Mouse (Mus musculus) neural tube, embryonic 12.5 days (tissue): Measurements from ENCODE around the gene Prom1. TPM values are rescaled to one million over a fixed set of nuclear protein-coding genes. Genes with fewer than 3 reads are reported as not detected.

Experiments used
- ATAC-seq: fragments of 200-750 bp; cut with Nextera tagmentation; 2 replicates; pipeline ENCODE4 v1.8.0; 2017; ENCODE audit warnings: low read depth, mild to moderate bottlenecking, moderate TSS enrichment, moderate library complexity; ENCODE audit not compliant: low FRiP score
- H3K27ac ChIP-seq: fragments of 300-500 bp; sonication (generic); 2 replicates; pipeline ENCODE4 v1.5.1; 2016
- H3K27me3 ChIP-seq: fragments of 300-500 bp; sonication (generic); replicated peaks from 2 replicates; pipeline ENCODE4 v1.6.1; 2016; ENCODE audit warnings: mild to moderate bottlenecking
- H3K36me3 ChIP-seq: fragments of 300-500 bp; sonication (generic); 2 replicates; pipeline ENCODE4 v1.6.1; 2016; ENCODE audit warnings: mild to moderate bottlenecking
- H3K4me1 ChIP-seq: fragments of 300-500 bp; sonication (generic); 2 replicates; pipeline ENCODE4 v1.6.1; 2016
- H3K4me2 ChIP-seq: fragments of 300-500 bp; sonication (generic); replicated peaks from 2 replicates; pipeline ENCODE4 v1.6.1; 2016; ENCODE audit warnings: mild to moderate bottlenecking
- H3K4me3 ChIP-seq: fragments of 300-500 bp; sonication (generic); 2 replicates; pipeline ENCODE4 v1.5.1; 2016
- H3K9ac ChIP-seq: fragments of 300-500 bp; sonication (generic); 2 replicates; pipeline ENCODE4 v1.6.1; 2016; ENCODE audit warnings: mild to moderate bottlenecking
- H3K9me3 ChIP-seq: fragments of 300-500 bp; sonication (generic); 2 replicates; pipeline ENCODE4 v1.6.1; 2016; ENCODE audit warnings: mild to moderate bottlenecking
- WGBS: fragments of 180-500 bp; shearing (Covaris S2); methylation state at CpG from one replicate; pipeline ENCODE4 v1.1.7; 2016; 5-methylcytosine and 5-hydroxymethylcytosine counted together
- polyA plus RNA-seq: library from polyadenylated mRNA; unstranded; fragments of >200 nt; fragmentation: Nextera tagmentation; extraction: Ambion mirVana; gene quantifications from 2 replicates; pipeline ENCODE4 v1.2.1, GENCODE M21; 2016

Gene Prom1
- polyA plus RNA-seq, 1 experiment from 2014 or later, result 69.9 TPM

GRCm38 (mm10) chr5:43959884-43960440 lies 141.9 kb downstream of the Prom1 start:
- Histone ChIP-seq H3K9me3 (no peaks in the 10 kb centered on the region), H3K27ac (no peak overlapping the region), H3K4me1 (no peaks in the 10 kb centered on the region), H3K4me2 (no peak overlapping the region), H3K36me3 (no peaks in the 10 kb centered on the region), H3K9ac (no peak overlapping the region), H3K27me3 (no peaks in the 10 kb centered on the region), H3K4me3 (no peak overlapping the region)
- ATAC-seq, result no peak
- 78% methylated on average over 3 of the region's 3 CpGs for WGBS

- H3K36me3 ChIP-seq, result no peaks in the 10 kb centered on the region
- no peak overlapping the region for H3K4me3 ChIP-seq
- no peak overlapping the region for H3K27ac ChIP-seq
- ATAC-seq, result no peak
- peaks cover 8% of the 10 kb centered on the region; the same call in 1 of the 2 replicates for H3K4me1 ChIP-seq
- H3K27me3 ChIP-seq, result no peaks in the 10 kb centered on the region
- H3K4me2 ChIP-seq, result no peak overlapping the region
- H3K9me3 ChIP-seq, result no peaks in the 10 kb centered on the region
- 87% methylated on average over 1 of the region's 1 CpGs for WGBS
- H3K9ac ChIP-seq, result no peak overlapping the region
Observed at GRCm38 (mm10) chr5:43953241-43953640, 148.6 kb downstream of the Prom1 start.

GRCm38 (mm10) chr5:43948748-43949275 lies 153.0 kb downstream of the Prom1 start:
- no peaks in the 10 kb centered on the region for H3K9me3 ChIP-seq
- no peak overlapping the region for H3K4me3 ChIP-seq
- H3K36me3 ChIP-seq, result no peaks in the 10 kb centered on the region
- no peak overlapping the region for H3K27ac ChIP-seq
- no peaks in the 10 kb centered on the region; the same call in 1 of the 2 replicates for H3K27me3 ChIP-seq
- H3K9ac ChIP-seq, result no peak overlapping the region
- peaks cover 16% of the 10 kb centered on the region; the same call in 1 of the 2 replicates for H3K4me1 ChIP-seq
- 3% methylated on average over 8 of the region's 8 CpGs for WGBS
- peak overlapping the region; percentile 76 for H3K4me2 ChIP-seq
- ATAC-seq, result peak; percentile 59

- H3K4me3 ChIP-seq, result peak overlapping the region; percentile 31
- H3K9me3 ChIP-seq, result no peaks in the 10 kb centered on the region
- H3K27ac ChIP-seq, result no peak overlapping the region
- no peak overlapping the region for H3K9ac ChIP-seq
- ATAC-seq, result peak; percentile 93
- no peaks in the 10 kb centered on the region; the same call in 1 of the 2 replicates for H3K27me3 ChIP-seq
- H3K36me3 ChIP-seq, result no peaks in the 10 kb centered on the region
- WGBS, result 3% methylated on average over 27 of the region's 27 CpGs
- H3K4me2 ChIP-seq, result peak overlapping the region; percentile 76
- H3K4me1 ChIP-seq, result peaks cover 16% of the 10 kb centered on the region; the same call in 1 of the 2 replicates
Observed at GRCm38 (mm10) chr5:43948111-43948743, 153.6 kb downstream of the Prom1 start.

- Histone ChIP-seq H3K9ac (no peak overlapping the region), H3K27ac (no peak overlapping the region), H3K27me3 (no peaks in the 10 kb centered on the region; the same call in 1 of the 2 replicates), H3K36me3 (no peaks in the 10 kb centered on the region), H3K4me3 (no peak overlapping the region; the same call in 1 of the 2 replicates), H3K4me2 (peak overlapping the region; percentile 76), H3K4me1 (peaks cover 16% of the 10 kb centered on the region; the same call in 1 of the 2 replicates), H3K9me3 (no peaks in the 10 kb centered on the region)
- ATAC-seq, result no peak
- WGBS, result 36% methylated on average over 9 of the region's 9 CpGs
Observed at GRCm38 (mm10) chr5:43947330-43947977, 154.4 kb downstream of the Prom1 start.

Other genes with a start within 250 kb of the Prom1 start
- gene Cd38, start 233.5 kb downstream of the Prom1 start, polyA plus RNA-seq, result 5.6 and 7.0 TPM in 2 replicates
- 0.55 TPM in 1 of 2 replicates, not detected in the other for gene Gm7879, start 188.9 kb downstream of the Prom1 start, polyA plus RNA-seq
- gene Fgfbp1, start 120.3 kb downstream of the Prom1 start, polyA plus RNA-seq, result 1.3 and 1.7 TPM in 2 replicates
- gene Tapt1, start 124.6 kb upstream of the Prom1 start, polyA plus RNA-seq, result 32.4 and 35.9 TPM in 2 replicates